Mouse (Mus musculus) liver, embryonic 11.5 days (tissue): ENCODE results near the gene Cant1. TPM values are rescaled to one million over a fixed set of nuclear protein-coding genes. Genes with fewer than 3 reads are reported as not detected.

Experiments used
- polyA plus RNA-seq: library from polyadenylated mRNA; unstranded; fragments of >200 nt; fragmentation: Nextera tagmentation; extraction: Ambion mirVana; gene quantifications from 2 replicates; pipeline ENCODE4 v1.2.1, GENCODE M21; 2014

The Cant1 gene
- polyA plus RNA-seq, 1 experiment from 2014 or later = 21.1 TPM

Other genes starting within 250 kb of the Cant1 start
- 6.1 and 6.7 TPM in 2 replicates for gene Cyth1, start 170.5 kb downstream of the Cant1 start, polyA plus RNA-seq
- 19.2 and 20.8 TPM in 2 replicates for gene Usp36, start 128.8 kb downstream of the Cant1 start, polyA plus RNA-seq
- gene Cep295nl, start 76.6 kb downstream of the Cant1 start, polyA plus RNA-seq = 0.14 TPM in 1 of 2 replicates, not detected in the other
- 17.8 and 18.1 TPM in 2 replicates for gene Timp2, start 63.3 kb downstream of the Cant1 start, polyA plus RNA-seq
- gene Lgals3bp, start 17.0 kb downstream of the Cant1 start, polyA plus RNA-seq = 23.3 and 27.8 TPM in 2 replicates
- gene C1qtnf1, start 9.1 kb upstream of the Cant1 start, polyA plus RNA-seq = 4.6 and 5.0 TPM in 2 replicates
- gene Engase, start 57.7 kb upstream of the Cant1 start, polyA plus RNA-seq = 13.4 and 14.3 TPM in 2 replicates